Mouse (Mus musculus): Measurements from ENCODE around the gene Cebpg.
A peak's percentile ranks its signal among the peaks of the same experiment; 100 is the strongest.

The Cebpg gene

GRCm38 (mm10) chr7:35054286-35054685 lies 2.1 kb downstream of the Cebpg start:
- no peak for DNase-seq (ENCODE audit: inconsistent ontology term)

DNA sequence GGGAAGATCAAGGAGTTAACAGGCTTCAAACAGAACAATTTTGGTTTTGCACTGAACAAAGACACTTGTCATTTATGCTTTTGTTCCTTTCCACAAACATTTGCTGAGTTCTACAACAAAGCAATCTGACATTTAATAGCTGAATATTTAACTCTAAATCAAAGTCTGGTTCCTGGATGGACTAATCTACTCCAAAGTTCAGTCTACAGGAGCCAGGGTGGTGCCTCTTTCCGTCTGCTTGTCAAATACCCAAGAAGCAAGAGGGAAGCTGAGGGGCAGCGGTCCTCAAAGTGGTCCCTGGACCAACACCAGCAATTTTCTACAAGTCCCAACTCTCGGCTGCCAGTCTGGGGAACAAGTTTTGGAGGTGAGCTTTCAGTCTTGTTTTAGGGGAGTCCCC lies 3.2 kb downstream of the Cebpg start:
- no peak for DNase-seq (ENCODE audit: inconsistent ontology term)

- DNase-seq (ENCODE audit: inconsistent ontology term): no peak
Measured at GRCm38 (mm10) chr7:35050540-35050939, 5.8 kb downstream of the Cebpg start.

DNA sequence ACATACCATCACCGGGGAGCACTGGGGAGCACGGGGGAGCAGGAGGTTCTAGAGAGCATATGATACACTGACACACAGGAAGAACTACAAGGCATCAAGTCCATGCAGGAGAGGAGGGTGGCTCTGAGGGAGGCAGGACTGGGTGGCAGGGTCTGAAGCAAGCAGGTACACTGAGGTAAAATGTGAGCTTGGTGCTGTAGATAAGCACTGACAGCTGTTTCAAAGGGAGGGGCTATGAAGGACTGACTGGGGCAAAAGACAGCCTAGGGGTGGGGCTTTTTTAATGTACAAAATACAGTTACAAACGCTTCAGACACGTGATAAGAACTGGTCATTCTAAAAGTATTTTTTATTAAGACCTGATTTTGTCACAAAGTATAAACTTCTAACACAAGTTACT lies 10.3 kb downstream of the Cebpg start:
- no peak for DNase-seq (ENCODE audit: inconsistent ontology term)

DNA sequence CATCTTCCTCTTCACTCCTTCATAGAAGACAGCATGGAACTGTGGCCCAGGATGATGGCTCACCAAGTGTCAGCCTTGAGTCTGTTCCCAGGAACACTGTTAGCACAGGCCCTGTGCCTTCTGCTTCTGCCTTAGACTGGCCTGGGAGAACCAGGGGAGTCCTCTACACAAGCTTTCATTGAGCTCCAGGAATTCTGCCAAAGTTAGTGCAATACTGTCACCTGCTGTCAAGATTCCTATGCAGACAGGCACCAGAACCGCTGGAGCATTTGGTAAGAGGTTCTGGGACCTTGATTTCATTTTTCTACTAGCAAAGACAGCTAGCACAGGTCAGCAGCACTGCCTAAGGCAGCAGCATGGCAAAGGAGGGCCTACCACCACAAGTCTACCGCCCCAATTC lies 11.7 kb downstream of the Cebpg start:
- DNase-seq (ENCODE audit: inconsistent ontology term): no peak

DNA sequence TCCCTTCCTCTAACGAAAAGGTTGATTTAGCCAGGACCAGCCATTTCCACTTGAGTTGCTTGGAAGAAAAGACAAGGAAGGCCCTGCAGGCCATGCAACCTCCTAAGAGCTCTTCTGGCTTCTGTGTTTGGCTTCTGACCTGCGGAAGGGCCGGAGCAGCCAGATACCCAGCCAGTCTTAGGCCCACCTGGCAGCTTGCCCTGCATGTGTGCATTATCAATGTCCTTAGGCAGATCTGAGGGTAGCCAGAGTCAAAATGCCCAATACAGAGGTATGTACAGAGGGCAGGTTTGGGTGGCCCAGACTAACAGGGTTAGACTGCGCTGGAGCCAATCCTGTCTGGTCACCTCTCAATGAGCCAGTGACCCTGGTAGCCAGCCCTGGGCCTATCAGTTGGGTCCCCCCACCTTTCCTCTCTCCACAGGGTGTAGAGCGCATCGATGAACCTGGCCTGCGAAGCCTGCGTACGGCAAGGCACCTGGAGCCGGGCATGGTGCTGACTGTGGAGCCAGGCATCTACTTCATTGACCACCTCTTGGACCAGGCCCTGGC lies 13.0 kb downstream of the Cebpg start:
- no peak for DNase-seq (ENCODE audit: inconsistent ontology term)

DNA sequence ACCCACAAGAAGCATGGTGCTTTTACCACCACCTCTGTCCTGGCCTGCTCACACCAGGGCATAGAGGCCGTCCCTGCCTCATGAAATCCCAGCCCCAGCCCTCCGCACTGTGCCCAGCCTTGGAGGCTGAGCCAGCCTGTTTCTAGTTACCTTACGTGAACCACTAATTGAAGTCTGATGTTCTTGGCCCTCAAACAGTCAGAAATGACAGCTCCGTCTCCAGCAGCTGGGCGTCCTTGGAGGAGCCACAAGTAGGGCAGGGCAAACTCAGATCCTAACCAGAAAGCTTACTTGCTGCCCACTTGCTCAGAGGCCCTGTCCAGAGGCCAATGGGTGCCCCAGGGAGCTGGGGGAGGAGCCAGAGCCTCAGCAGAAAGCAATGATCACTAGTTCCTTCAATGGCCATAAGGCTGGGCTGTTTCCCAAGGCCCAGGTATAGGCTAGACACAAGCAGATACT lies 13.6 kb downstream of the Cebpg start:
- DNase-seq (ENCODE audit: inconsistent ontology term): peak; percentile 38

DNA sequence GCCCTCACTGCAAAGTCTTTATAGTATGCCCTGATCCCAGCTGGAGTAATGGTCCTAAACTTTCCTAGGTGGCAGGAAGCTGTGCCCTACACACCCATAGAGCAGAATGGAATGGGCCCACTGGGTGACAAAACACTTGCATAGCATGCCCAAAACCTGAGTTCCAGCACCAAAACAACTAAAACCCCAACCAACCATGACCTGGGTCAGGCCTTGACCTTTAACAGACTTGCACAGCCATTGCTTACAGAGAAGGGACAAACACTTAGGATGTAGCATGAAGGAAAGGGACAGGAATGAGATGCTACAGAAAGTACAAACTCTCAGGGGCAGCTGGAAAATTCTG lies 14.2 kb downstream of the Cebpg start:
- no peak for DNase-seq (ENCODE audit: inconsistent ontology term)

DNA sequence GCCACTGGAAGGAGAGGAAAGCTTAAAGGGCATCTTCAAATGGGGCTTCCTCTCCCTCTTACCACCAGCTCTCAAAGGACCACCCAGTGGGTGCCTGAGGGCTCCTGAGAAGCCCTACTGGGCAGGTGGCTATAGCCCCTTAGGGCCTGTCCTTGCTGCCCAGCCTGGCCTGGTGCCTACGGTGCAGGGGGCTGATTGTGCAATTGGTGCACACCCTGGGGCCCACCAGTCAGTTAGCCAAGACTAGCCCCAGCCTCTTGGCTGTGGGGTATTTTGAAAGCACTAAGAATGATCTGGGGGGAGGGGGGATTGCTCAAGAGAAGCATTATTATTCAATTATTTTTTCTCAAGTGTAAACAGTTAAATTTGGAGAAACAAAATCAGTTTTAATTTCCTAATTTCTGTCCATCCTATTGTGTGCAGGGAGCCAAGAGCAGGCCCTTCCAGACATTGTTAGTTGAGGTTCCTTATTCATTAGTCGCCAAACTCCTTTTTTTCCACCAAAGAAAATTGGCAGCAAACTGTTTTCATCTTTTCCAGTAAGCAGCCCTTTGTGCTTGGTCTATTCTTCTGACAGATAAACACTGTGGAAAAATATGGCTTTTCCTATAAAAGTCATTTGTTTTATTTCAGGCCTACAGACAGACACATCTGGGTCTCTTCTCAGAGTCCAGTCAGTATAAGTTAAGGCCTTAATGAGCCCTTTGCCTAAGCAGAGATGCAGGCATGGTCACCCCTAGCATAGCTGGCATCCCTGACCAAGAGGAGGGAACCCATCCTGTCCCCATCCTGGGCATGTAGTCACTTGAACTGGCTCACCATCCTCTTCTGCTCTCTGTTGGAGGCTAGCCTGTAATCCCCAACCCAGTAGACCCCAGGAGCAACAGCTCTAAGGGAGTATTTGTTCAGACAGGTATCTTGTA lies 14.8 kb downstream of the Cebpg start:
- DNase-seq (ENCODE audit: inconsistent ontology term): peak; percentile 49

- DNase-seq (ENCODE audit: inconsistent ontology term): no peak
Measured at GRCm38 (mm10) chr7:35040176-35040972, 16.0 kb downstream of the Cebpg start.

- no peak for DNase-seq (ENCODE audit: inconsistent ontology term)
Measured at GRCm38 (mm10) chr7:35037408-35037807, 19.0 kb downstream of the Cebpg start.

DNA sequence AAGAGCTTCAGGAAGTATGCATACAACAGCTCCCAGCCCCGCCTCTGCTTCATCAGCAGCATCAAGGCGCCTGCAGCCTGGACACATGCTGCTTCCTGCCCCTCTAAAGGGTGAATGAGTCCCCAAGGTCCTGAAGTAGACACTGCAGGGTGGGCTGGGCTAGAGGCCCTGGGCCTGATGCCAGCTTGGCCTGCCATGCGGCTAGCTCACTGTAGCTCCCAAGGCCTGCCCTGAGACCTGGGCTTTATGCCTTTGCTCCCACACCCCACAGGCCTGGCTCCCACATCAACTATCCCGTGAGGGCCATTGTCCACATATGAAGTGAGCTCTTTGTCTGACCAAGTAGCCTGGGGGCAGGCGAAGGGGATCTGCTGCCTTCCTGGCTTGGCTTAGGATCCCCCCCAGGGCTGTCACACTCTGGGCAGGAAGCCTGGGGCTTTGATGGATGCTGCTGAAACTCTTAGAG lies 20.1 kb downstream of the Cebpg start:
- peak; percentile 86 for DNase-seq (ENCODE audit: inconsistent ontology term)

GRCm38 (mm10) chr7:35035565-35035964 lies 20.8 kb downstream of the Cebpg start:
- no peak for DNase-seq (ENCODE audit: inconsistent ontology term)

DNA sequence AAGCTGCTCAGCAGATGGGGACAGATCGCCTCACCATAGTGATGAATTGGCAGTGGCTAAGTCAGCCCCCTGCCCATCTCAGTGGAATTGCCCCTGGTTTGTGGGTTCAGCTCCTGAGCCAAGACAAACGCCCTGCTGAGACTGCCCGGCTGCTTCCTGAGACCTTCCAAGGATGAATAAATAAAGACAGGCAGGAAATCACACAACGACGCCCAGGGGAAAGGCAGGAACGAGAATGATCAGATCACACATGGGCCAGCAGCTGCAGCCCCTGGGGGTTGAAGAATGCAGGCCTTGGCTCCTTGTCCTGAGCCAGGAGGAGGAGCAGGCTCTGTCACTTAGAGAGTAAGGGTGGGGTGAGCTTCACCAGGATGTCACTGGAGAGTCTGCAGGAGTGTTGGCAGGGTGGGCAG lies 21.2 kb downstream of the Cebpg start:
- DNase-seq (ENCODE audit: inconsistent ontology term): peak; percentile 50

- no peak for DNase-seq (ENCODE audit: inconsistent ontology term)
Measured at GRCm38 (mm10) chr7:35030567-35030966, 25.8 kb downstream of the Cebpg start.

- DNase-seq (ENCODE audit: inconsistent ontology term): peak; percentile 79
Measured at GRCm38 (mm10) chr7:35029648-35030047, 26.7 kb downstream of the Cebpg start.

- DNase-seq (ENCODE audit: inconsistent ontology term): no peak
Measured at GRCm38 (mm10) chr7:35029228-35029627, 27.1 kb downstream of the Cebpg start.

DNA sequence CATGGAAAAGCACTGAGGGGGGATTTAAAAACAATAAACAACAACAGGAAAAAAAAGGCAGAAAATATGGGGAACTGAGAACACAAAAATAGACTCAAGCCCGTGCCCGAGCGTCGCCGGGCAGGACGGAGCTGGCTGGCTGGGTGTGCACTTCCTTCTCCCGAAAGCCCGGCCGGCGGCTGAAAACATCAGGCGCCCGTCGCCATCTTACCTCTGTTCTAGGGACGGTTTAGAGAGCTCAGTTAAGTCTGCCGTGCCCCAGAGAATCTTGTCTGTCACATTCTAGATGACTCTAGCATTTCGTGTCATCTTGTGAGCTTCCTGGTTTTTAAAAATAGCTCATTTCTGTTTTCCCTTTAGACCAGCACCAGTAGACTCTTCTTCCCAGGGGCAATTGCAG lies 27.8 kb downstream of the Cebpg start:
- no peak for DNase-seq (ENCODE audit: inconsistent ontology term)

GRCm38 (mm10) chr7:35027801-35028420 lies 28.5 kb downstream of the Cebpg start:
- no peak for DNase-seq (ENCODE audit: inconsistent ontology term)

DNA sequence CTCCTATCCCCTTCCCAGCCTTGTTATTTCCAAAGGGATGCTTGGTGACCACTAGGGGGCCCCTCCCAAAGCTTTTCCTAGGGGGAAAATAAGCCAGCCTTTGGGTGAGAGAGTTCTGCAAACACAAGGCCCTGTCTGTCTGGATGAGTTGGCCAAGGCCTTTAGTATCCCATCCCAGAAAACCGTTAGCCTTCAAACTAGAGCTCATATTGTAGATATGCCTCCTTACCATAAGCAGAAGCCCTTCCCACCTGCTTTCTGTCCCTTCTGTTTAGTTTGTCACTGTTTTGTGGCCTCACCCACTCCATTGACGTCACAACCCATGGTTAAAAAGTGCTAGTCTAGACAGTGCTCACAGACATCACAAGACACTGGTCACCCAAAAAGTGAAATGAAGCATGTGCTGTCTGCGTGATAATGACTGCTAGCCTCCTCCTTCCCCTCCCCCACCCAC lies 29.5 kb downstream of the Cebpg start:
- peak; percentile 57 for DNase-seq (ENCODE audit: inconsistent ontology term)

GRCm38 (mm10) chr7:35026276-35026630 lies 30.1 kb downstream of the Cebpg start:
- DNase-seq (ENCODE audit: inconsistent ontology term): no peak
